Mouse (Mus musculus) stomach, embryonic 16.5 days (tissue): ENCODE results near the gene Catip. TPM values are rescaled to one million over a fixed set of nuclear protein-coding genes. Genes with fewer than 3 reads are reported as not detected.
A peak's percentile ranks its signal among the peaks of the same experiment; 100 is the strongest.

ENCODE experiments used
- ATAC-seq: fragments of 200-750 bp; cut with Nextera tagmentation; 2 replicates; pipeline ENCODE4 v1.8.0; 2017; ENCODE audit warnings: moderate number of reproducible peaks, moderate TSS enrichment; ENCODE audit not compliant: insufficient read depth, low FRiP score
- H3K27ac ChIP-seq: fragments of 300-500 bp; sonication (generic); 2 replicates; pipeline ENCODE4 v1.5.1; 2014; ENCODE audit warnings: low read length
- H3K27me3 ChIP-seq: fragments of 300-500 bp; sonication (generic); 2 replicates; pipeline ENCODE4 v1.6.1; 2014; ENCODE audit warnings: low read length, control low read depth, mixed read lengths; ENCODE audit not compliant: control insufficient read depth, insufficient read depth
- H3K36me3 ChIP-seq: fragments of 300-500 bp; sonication (generic); 2 replicates; pipeline ENCODE4 v1.6.1; 2014; ENCODE audit warnings: low read length; ENCODE audit not compliant: control insufficient read depth, insufficient read depth
- H3K4me1 ChIP-seq: fragments of 300-500 bp; sonication (generic); 2 replicates; pipeline ENCODE4 v1.6.1; 2014; ENCODE audit warnings: low read length, control low read depth, mixed read lengths; ENCODE audit not compliant: control insufficient read depth, insufficient read depth
- H3K4me2 ChIP-seq: fragments of 300-500 bp; sonication (generic); 2 replicates; pipeline ENCODE4 v1.6.1; 2014; ENCODE audit warnings: low read depth, low read length, mixed read lengths
- H3K4me3 ChIP-seq: fragments of 300-500 bp; sonication (generic); replicated peaks from 2 replicates; pipeline ENCODE4 v1.5.1; 2014; ENCODE audit warnings: mild to moderate bottlenecking, low read length
- H3K9ac ChIP-seq: fragments of 300-500 bp; sonication (generic); 2 replicates; pipeline ENCODE4 v1.6.1; 2014; ENCODE audit warnings: low read length
- H3K9me3 ChIP-seq: fragments of 300-500 bp; sonication (generic); replicated peaks from 2 replicates; pipeline ENCODE4 v1.6.1; 2016; ENCODE audit warnings: low read length, control low read depth; ENCODE audit not compliant: control insufficient read depth
- WGBS: fragments of 180-500 bp; shearing (Covaris S2); extraction: QIAGEN DNeasy Blood & Tissue Kit; methylation state at CpG from one replicate; pipeline ENCODE4 v1.1.7; 2014; 5-methylcytosine and 5-hydroxymethylcytosine counted together
- polyA plus RNA-seq: library from polyadenylated mRNA; unstranded; fragments of >200 nt; fragmentation: Nextera tagmentation; extraction: Ambion mirVana; gene quantifications from 2 replicates; pipeline ENCODE4 v1.2.1, GENCODE M21; 2015

The Catip gene
- polyA plus RNA-seq, 1 experiment from 2014 or later: 0.77 TPM

GRCm38 (mm10) chr1:74386714-74387385 lies 24.9 kb downstream of the Catip start:
- ATAC-seq: peak; percentile 88
- no peaks in the 10 kb centered on the region for H3K27me3 ChIP-seq
- H3K9ac ChIP-seq: peak overlapping the region; percentile 86
- H3K4me2 ChIP-seq: peak overlapping the region; percentile 61
- peak overlapping the region; percentile 63 for H3K4me3 ChIP-seq
- H3K4me1 ChIP-seq: peaks cover 31% of the 10 kb centered on the region
- no peaks in the 10 kb centered on the region for H3K36me3 ChIP-seq
- no peaks in the 10 kb centered on the region for H3K9me3 ChIP-seq
- WGBS: under 1% methylated on average over 26 of the region's 26 CpGs
- peak overlapping the region; percentile 99 for H3K27ac ChIP-seq

- no peaks in the 10 kb centered on the region for H3K27me3 ChIP-seq
- WGBS: 51% methylated on average over 15 of the region's 15 CpGs
- H3K4me1 ChIP-seq: peaks cover 31% of the 10 kb centered on the region
- peak overlapping the region; percentile 63 for H3K4me3 ChIP-seq
- H3K4me2 ChIP-seq: peak overlapping the region; percentile 61
- no peaks in the 10 kb centered on the region for H3K36me3 ChIP-seq
- H3K9me3 ChIP-seq: no peaks in the 10 kb centered on the region
- no peak for ATAC-seq
- peak overlapping the region; percentile 99 for H3K27ac ChIP-seq
- peak overlapping the region; percentile 86 for H3K9ac ChIP-seq
These were observed 25.6 kb downstream of the Catip start for GRCm38 (mm10) chr1:74387386-74387988.

GRCm38 (mm10) chr1:74388398-74388920 lies 26.6 kb downstream of the Catip start:
- Histone ChIP-seq H3K36me3 (no peaks in the 10 kb centered on the region), H3K27me3 (no peaks in the 10 kb centered on the region), H3K9ac (no peak overlapping the region), H3K4me3 (no peak overlapping the region), H3K4me1 (peaks cover 38% of the 10 kb centered on the region), H3K9me3 (no peaks in the 10 kb centered on the region), H3K27ac (no peak overlapping the region; the same call in 1 of the 2 replicates), H3K4me2 (no peak overlapping the region)
- WGBS: 79% methylated on average over 7 of the region's 7 CpGs
- ATAC-seq: no peak

GRCm38 (mm10) chr1:74389831-74390286 lies 28.0 kb downstream of the Catip start:
- Histone ChIP-seq H3K27me3 (no peaks in the 10 kb centered on the region), H3K9ac (peak overlapping the region; percentile 71), H3K36me3 (peaks cover 8% of the 10 kb centered on the region), H3K4me3 (peak overlapping the region; percentile 92), H3K27ac (peak overlapping the region; percentile 99), H3K9me3 (no peaks in the 10 kb centered on the region), H3K4me2 (peak overlapping the region; percentile 56), H3K4me1 (peaks cover 46% of the 10 kb centered on the region)
- 8% methylated on average over 29 of the region's 29 CpGs for WGBS
- ATAC-seq: peak; percentile 8; the same call in 1 of the 2 replicates

- Histone ChIP-seq H3K9ac (peak overlapping the region; percentile 71), H3K4me2 (peak overlapping the region; percentile 56), H3K27ac (peak overlapping the region; percentile 99), H3K36me3 (peaks cover 14% of the 10 kb centered on the region), H3K4me1 (peaks cover 46% of the 10 kb centered on the region), H3K9me3 (no peaks in the 10 kb centered on the region), H3K27me3 (no peaks in the 10 kb centered on the region), H3K4me3 (peak overlapping the region; percentile 92)
- 3% methylated on average over 21 of the region's 21 CpGs for WGBS
- no peak for ATAC-seq
These were observed 28.5 kb downstream of the Catip start for GRCm38 (mm10) chr1:74390287-74390906.

GRCm38 (mm10) chr1:74390924-74391748 lies 29.2 kb downstream of the Catip start, which contains the start of gene Ctdsp1:
TSS of gene Ctdsp1 (plus strand) at chr1:74391509.
- peak; percentile 82 for ATAC-seq
- Histone ChIP-seq H3K9ac (peak within 1 kb of the TSS; percentile 97), H3K4me3 (peak within 1 kb of the TSS; percentile 92), H3K27ac (peak within 1 kb of the TSS; percentile 99), H3K9me3 (no peaks in the 10 kb centered on the region), H3K4me2 (peak within 1 kb of the TSS; percentile 96), H3K27me3 (no peaks in the 10 kb centered on the region), H3K4me1 (peaks cover 46% of the 10 kb centered on the region), H3K36me3 (peaks cover 14% of the 10 kb centered on the region)
- 3% methylated on average over 49 of the region's 51 CpGs for WGBS

GRCm38 (mm10) chr1:74391844-74392441 lies 30.0 kb downstream of the Catip start:
- H3K27ac ChIP-seq: peak overlapping the region; percentile 99
- ATAC-seq: peak; percentile 26
- H3K9ac ChIP-seq: peak overlapping the region; percentile 97
- WGBS: under 1% methylated on average over 63 of the region's 63 CpGs
- peaks cover 14% of the 10 kb centered on the region for H3K36me3 ChIP-seq
- peak overlapping the region; percentile 92 for H3K4me3 ChIP-seq
- H3K27me3 ChIP-seq: no peaks in the 10 kb centered on the region
- H3K9me3 ChIP-seq: no peaks in the 10 kb centered on the region
- peaks cover 50% of the 10 kb centered on the region for H3K4me1 ChIP-seq
- H3K4me2 ChIP-seq: peak overlapping the region; percentile 96

- Histone ChIP-seq H3K4me1 (peaks cover 47% of the 10 kb centered on the region), H3K27ac (peak overlapping the region; percentile 99), H3K9me3 (no peaks in the 10 kb centered on the region), H3K9ac (peak overlapping the region; percentile 97), H3K27me3 (no peaks in the 10 kb centered on the region), H3K4me3 (peak overlapping the region; percentile 92), H3K36me3 (peaks cover 14% of the 10 kb centered on the region), H3K4me2 (peak overlapping the region; percentile 96)
- WGBS: 1% methylated on average over 16 of the region's 16 CpGs
- ATAC-seq: no peak
These were observed 30.6 kb downstream of the Catip start for GRCm38 (mm10) chr1:74392446-74392994.
